Mouse (Mus musculus): ENCODE measurements around the gene Vmn2r28.
"Not testable (repeated sequence)": the region's sequence is repeated elsewhere in the genome, so short reads cannot be mapped to it uniquely, and the experiment has no call there.

The Vmn2r28 gene

GRCm38 (mm10) chr7:5493856-5494255, at the start of gene Vmn2r28:
TSS of gene Vmn2r28 (minus strand) at chr7:5493956.
- not testable (repeated sequence) for DNase-seq

- DNase-seq: not testable (repeated sequence)
These were observed 47.1 kb upstream of the Vmn2r28 start for GRCm38 (mm10) chr7:5540770-5541436.

- DNase-seq: no peak
These were observed 37.1 kb downstream of the Vmn2r28 start, which contains the start of gene Vmn1r59 for GRCm38 (mm10) chr7:5456674-5457073. TSS of gene Vmn1r59 (minus strand) at chr7:5456774.

- DNase-seq: not testable (repeated sequence)
These were observed 39.7 kb downstream of the Vmn2r28 start for GRCm38 (mm10) chr7:5454011-5454410.

GRCm38 (mm10) chr7:5448627-5449026, 45.1 kb downstream of the Vmn2r28 start:
- no peak for DNase-seq
